Mouse (Mus musculus) cerebellum, postnatal 14 days (tissue): ENCODE results near the gene Mcm7.
"Not testable (repeated sequence)": the region's sequence is repeated elsewhere in the genome, so short reads cannot be mapped to it uniquely, and the experiment has no call there.

Experiments used
- DNase-seq, 2 experiments: peaks; one replicate each; pipeline ENCODE4 v3.0.0; 2021; ENCODE audit warnings: mixed read lengths in 2 of 2

Mcm7 gene

GRCm38 (mm10) chr5:138171695-138172491 lies at the start of gene Mcm7, which contains the start of gene Ap4m1:
TSS of gene Mcm7 (minus strand) at chr5:138172422.
TSS of gene Ap4m1 (plus strand) at chr5:138172002.
- DNase-seq = peak; percentile 99 to 100

GRCm38 (mm10) chr5:138219864-138220263 lies 47.6 kb upstream of the Mcm7 start:
- no peak for DNase-seq

GRCm38 (mm10) chr5:138216632-138217031 lies 44.4 kb upstream of the Mcm7 start:
- DNase-seq = not testable (repeated sequence)

- DNase-seq = no peak
These were observed 35.7 kb upstream of the Mcm7 start for GRCm38 (mm10) chr5:138207873-138208272.

- DNase-seq = no peak
These were observed 35.0 kb upstream of the Mcm7 start for GRCm38 (mm10) chr5:138207253-138207652.

- DNase-seq = peak; percentile 49 to 57
These were observed 29.9 kb upstream of the Mcm7 start for GRCm38 (mm10) chr5:138202086-138202485.

GRCm38 (mm10) chr5:138199576-138199975 lies 27.4 kb upstream of the Mcm7 start:
- DNase-seq = peak; percentile 50 to 54

- no peak for DNase-seq
These were observed 23.2 kb upstream of the Mcm7 start for GRCm38 (mm10) chr5:138195463-138195862.

GRCm38 (mm10) chr5:138194755-138195345 lies 22.6 kb upstream of the Mcm7 start:
- DNase-seq = peak; percentile 65 to 69

- peak; percentile 91 to 93 for DNase-seq
These were observed 21.8 kb upstream of the Mcm7 start, which contains the start of gene Mblac1 for GRCm38 (mm10) chr5:138193771-138194727. TSS of gene Mblac1 (plus strand) at chr5:138194314.

- peak; percentile 74 to 83 for DNase-seq
These were observed 15.6 kb upstream of the Mcm7 start for GRCm38 (mm10) chr5:138187661-138188306.

- DNase-seq = peak; percentile 89
These were observed 14.9 kb upstream of the Mcm7 start, which contains the start of the genes Taf6 and Cnpy4 for GRCm38 (mm10) chr5:138186950-138187638. TSS of gene Taf6 (minus strand) at chr5:138187451. TSS of gene Cnpy4 (plus strand) at chr5:138187485.

GRCm38 (mm10) chr5:138173217-138173616 lies 995 bp upstream of the Mcm7 start:
- DNase-seq = no peak

GRCm38 (mm10) chr5:138170936-138171561 lies 1.2 kb downstream of the Mcm7 start:
- peak; percentile 99 for DNase-seq

GRCm38 (mm10) chr5:138165594-138165993 lies 6.6 kb downstream of the Mcm7 start:
- no peak for DNase-seq

GRCm38 (mm10) chr5:138163610-138164009 lies 8.6 kb downstream of the Mcm7 start:
- no peak for DNase-seq

- no peak for DNase-seq
These were observed 9.2 kb downstream of the Mcm7 start for GRCm38 (mm10) chr5:138163046-138163445.

- peak; percentile 95 to 96 for DNase-seq
These were observed 11.2 kb downstream of the Mcm7 start, which contains the start of gene Cops6 for GRCm38 (mm10) chr5:138160842-138161665. TSS of gene Cops6 (plus strand) at chr5:138161071.

- DNase-seq = no peak
These were observed 11.9 kb downstream of the Mcm7 start for GRCm38 (mm10) chr5:138160224-138160762.
